Mouse (Mus musculus) midbrain, embryonic 13.5 days (tissue): ENCODE data around the gene Prap1. TPM values are rescaled to one million over a fixed set of nuclear protein-coding genes. Genes with fewer than 3 reads are reported as not detected.

Experiments used
- ATAC-seq: fragments of 200-750 bp; cut with Nextera tagmentation; 2 replicates; pipeline ENCODE4 v1.8.0; 2017; ENCODE audit warnings: mild to moderate bottlenecking, moderate TSS enrichment, moderate library complexity
- H3K27ac ChIP-seq: fragments of 300-500 bp; sonication (generic); 2 replicates; pipeline ENCODE4 v1.5.1; 2015; ENCODE audit warnings: inconsistent platforms, mild to moderate bottlenecking, moderate library complexity
- H3K27me3 ChIP-seq: fragments of 300-500 bp; sonication (generic); 2 replicates; pipeline ENCODE4 v1.6.1; 2015; ENCODE audit warnings: mild to moderate bottlenecking, inconsistent platforms
- H3K36me3 ChIP-seq: fragments of 300-500 bp; sonication (generic); 2 replicates; pipeline ENCODE4 v1.6.1; 2015; ENCODE audit warnings: mild to moderate bottlenecking, inconsistent platforms
- H3K4me1 ChIP-seq: fragments of 300-500 bp; sonication (generic); replicated peaks from 2 replicates; pipeline ENCODE4 v1.6.1; 2015; ENCODE audit warnings: inconsistent platforms
- H3K4me2 ChIP-seq: fragments of 300-500 bp; sonication (generic); replicated peaks from 2 replicates; pipeline ENCODE4 v1.6.1; 2015; ENCODE audit warnings: moderate library complexity, mild to moderate bottlenecking, inconsistent platforms
- H3K4me3 ChIP-seq: fragments of 300-500 bp; sonication (generic); replicated peaks from 2 replicates; pipeline ENCODE4 v1.5.1; 2015; ENCODE audit warnings: mild to moderate bottlenecking, inconsistent platforms
- H3K9ac ChIP-seq: fragments of 300-500 bp; sonication (generic); replicated peaks from 2 replicates; pipeline ENCODE4 v1.6.1; 2015; ENCODE audit warnings: mild to moderate bottlenecking, inconsistent platforms
- H3K9me3 ChIP-seq: fragments of 300-500 bp; sonication (generic); 2 replicates; pipeline ENCODE4 v1.6.1; 2016; ENCODE audit warnings: mild to moderate bottlenecking, inconsistent platforms
- WGBS: fragments of 180-500 bp; shearing (Covaris S2); methylation state at CpG from one replicate; pipeline ENCODE4 v1.1.7; 2015; 5-methylcytosine and 5-hydroxymethylcytosine counted together
- polyA plus RNA-seq: library from polyadenylated mRNA; unstranded; fragments of >200 nt; fragmentation: Nextera tagmentation; extraction: Ambion mirVana; gene quantifications from 2 replicates; pipeline ENCODE4 v1.2.1, GENCODE M21; 2015

Gene Prap1
- polyA plus RNA-seq, 1 experiment from 2014 or later = not detected

DNA sequence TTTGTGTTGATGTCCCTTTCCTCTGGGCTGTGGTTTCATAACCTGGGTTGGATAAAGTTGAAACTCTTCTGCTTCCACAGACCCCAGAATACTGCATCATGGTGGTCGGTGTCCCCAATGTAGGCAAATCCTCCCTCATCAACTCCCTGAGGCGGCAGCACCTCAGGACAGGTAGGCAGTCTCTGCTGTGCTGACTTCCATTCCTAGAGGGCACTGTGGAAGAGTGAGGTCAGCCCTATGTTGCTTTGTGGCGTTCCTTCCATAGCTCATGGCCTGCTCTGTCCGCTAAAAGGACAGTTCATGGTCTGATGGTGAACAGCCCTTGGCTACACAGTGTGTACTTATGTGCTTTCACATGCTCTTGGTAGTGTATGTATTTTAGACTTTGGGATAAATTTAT, 51.4 kb downstream of the Prap1 start:
- H3K9ac ChIP-seq = no peak overlapping the region
- no peak overlapping the region for H3K4me3 ChIP-seq
- H3K4me1 ChIP-seq = 0 out of 2 replicates have a peak, but pooled peaks cover 5% of the 10 kb centered on the region
- WGBS = 82% methylated on average over 4 of the region's 4 CpGs
- H3K36me3 ChIP-seq = peaks cover 9% of the 10 kb centered on the region
- H3K9me3 ChIP-seq = no peaks in the 10 kb centered on the region
- H3K27me3 ChIP-seq = no peaks in the 10 kb centered on the region
- no peak for ATAC-seq
- H3K27ac ChIP-seq = no peak overlapping the region
- H3K4me2 ChIP-seq = no peak overlapping the region

Other genes with a start within 250 kb of the Prap1 start
- 6.0 and 7.2 TPM in 2 replicates for gene Kndc1, start 198.7 kb upstream of the Prap1 start, polyA plus RNA-seq
- gene Utf1, start 149.6 kb upstream of the Prap1 start, polyA plus RNA-seq = not detected in 2 replicates
- gene 6430531B16Rik, start 114.6 kb upstream of the Prap1 start, polyA plus RNA-seq = 0.75 and 0.96 TPM in 2 replicates
- gene Adam8, start 100.8 kb upstream of the Prap1 start, polyA plus RNA-seq = 3.8 and 4.0 TPM in 2 replicates
- gene Zfp511, start 57.0 kb upstream of the Prap1 start, polyA plus RNA-seq = 49.6 and 50.7 TPM in 2 replicates
- 61.1 and 62.9 TPM in 2 replicates for gene Tubgcp2, start 56.7 kb upstream of the Prap1 start, polyA plus RNA-seq
- 3.6 and 4.4 TPM in 2 replicates for gene Msx3, start 44.3 kb upstream of the Prap1 start, polyA plus RNA-seq
- 88.6 and 92.6 TPM in 2 replicates for gene Caly, start 10.8 kb upstream of the Prap1 start, polyA plus RNA-seq
- 19.9 and 20.1 TPM in 2 replicates for gene Fuom, start 9.0 kb downstream of the Prap1 start, polyA plus RNA-seq
- 7.2 and 7.6 TPM in 2 replicates for gene Paox, start 22.4 kb downstream of the Prap1 start, polyA plus RNA-seq
- gene Echs1, start 23.1 kb downstream of the Prap1 start, polyA plus RNA-seq = 132 and 133 TPM in 2 replicates
- 29.2 and 32.8 TPM in 2 replicates for gene Mtg1, start 44.2 kb downstream of the Prap1 start, polyA plus RNA-seq
- gene Sprn, start 61.5 kb downstream of the Prap1 start, polyA plus RNA-seq = 7.8 and 8.1 TPM in 2 replicates
- not detected in 2 replicates for gene Olfr522, start 71.4 kb downstream of the Prap1 start, polyA plus RNA-seq
- not detected in 2 replicates for gene Olfr523, start 79.8 kb downstream of the Prap1 start, polyA plus RNA-seq
- gene Olfr524, start 112.6 kb downstream of the Prap1 start, polyA plus RNA-seq = not detected in 2 replicates
- gene Cd163l1, start 124.9 kb downstream of the Prap1 start, polyA plus RNA-seq = 0.05 TPM in 1 of 2 replicates, not detected in the other
- gene 5830411N06Rik, start 153.9 kb downstream of the Prap1 start, polyA plus RNA-seq = not detected in 2 replicates
- gene Olfr525, start 227.5 kb downstream of the Prap1 start, polyA plus RNA-seq = not detected in 2 replicates
- gene Olfr527, start 240.6 kb downstream of the Prap1 start, polyA plus RNA-seq = not detected in 2 replicates